Comparison of ENCODE assay signal across 8 mouse cellular contexts in the genomic region with DNA sequence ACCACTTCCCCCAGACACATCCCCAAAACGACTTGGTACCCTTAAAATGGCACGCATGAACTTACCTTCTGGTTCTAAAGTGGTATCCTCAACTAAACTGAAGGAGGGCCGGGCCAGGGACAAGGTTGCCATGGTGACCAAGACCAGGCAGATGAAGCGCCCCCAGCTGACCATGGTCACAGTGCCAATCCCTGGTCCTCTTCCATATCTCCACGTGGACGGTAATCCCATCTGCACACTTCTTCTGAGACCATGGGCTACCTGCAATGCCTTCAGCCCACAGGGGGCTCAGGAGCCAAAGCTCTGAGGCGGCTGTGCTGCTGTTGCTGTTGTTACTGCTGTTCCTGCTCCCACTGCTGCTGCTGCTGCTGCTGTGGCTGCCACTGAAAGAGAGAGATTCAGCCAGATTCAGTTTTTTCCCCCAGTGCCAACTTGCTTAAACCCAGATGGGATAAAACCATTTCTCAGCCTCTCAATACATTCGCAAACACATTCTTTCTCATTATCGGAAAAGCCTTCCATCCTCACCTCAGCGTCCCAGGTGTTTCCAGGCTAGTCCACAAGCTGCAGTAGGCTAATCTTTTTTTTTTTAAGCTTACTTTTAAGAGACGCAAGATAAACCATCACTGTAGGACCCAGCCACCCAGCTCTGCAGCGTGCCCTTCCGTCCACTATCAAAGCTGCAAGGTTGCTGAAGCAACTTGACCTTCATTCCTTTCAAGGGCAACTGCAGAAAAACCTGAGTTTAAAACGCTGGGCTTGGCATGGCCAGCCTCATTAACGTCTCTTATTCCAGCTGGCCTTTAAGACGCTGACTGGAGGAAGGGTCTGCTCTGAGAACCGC.
DNase-seq lines count a peak whose midpoint lies in the region; ATAC-seq and TF ChIP-seq lines count a peak whose summit lies in the region.
"Had no signal": no experiment of that assay in that cellular context is flagged by ENCODE, and none has a peak within 500 bp of the region (broad histone marks: within the 10 kb centered on the region; RNA-seq: fewer than 3 reads in every experiment).

No protein-coding gene starts in this region.

- peak overlapping the region; percentile 94 for H3K9ac ChIP-seq in embryonic facial prominence, embryonic 14.5 days (ENCODE audit: low read depth, low read length)
- peak overlapping the region; percentile 31; the same call in 1 of the 2 replicates for H3K9ac ChIP-seq in hindbrain, embryonic 11.5 days (ENCODE audit: low read depth, low read length)
- peak overlapping the region; percentile 2; the same call in 1 of the 2 replicates for H3K9ac ChIP-seq in midbrain, embryonic 15.5 days

- ATAC-seq in embryonic facial prominence, embryonic 14.5 days (ENCODE audit: low read depth) = no peak
- ATAC-seq in hindbrain, embryonic 11.5 days (ENCODE audit: low FRiP score) = no peak
- ATAC-seq in midbrain, embryonic 15.5 days (replicated peaks) = no peak

- TF ChIP-seq CTCF in layer of hippocampus, adult 2 months (conservative IDR thresholded peaks at IDR 0.05) = no peak

- peaks cover 14% of the 10 kb centered on the region for H3K36me3 ChIP-seq in embryonic facial prominence, embryonic 14.5 days (ENCODE audit: control insufficient read depth, insufficient read depth, low read length)
- no peaks in the 10 kb centered on the region for H3K36me3 ChIP-seq in hindbrain, embryonic 11.5 days (ENCODE audit: control insufficient read depth, insufficient read depth, low read length)
- H3K36me3 ChIP-seq in midbrain, embryonic 15.5 days (replicated peaks) = no peaks in the 10 kb centered on the region

- peak overlapping the region; percentile 78 for H3K4me2 ChIP-seq in embryonic facial prominence, embryonic 14.5 days (ENCODE audit: low read depth, low read length)
- peak overlapping the region; percentile 61 for H3K4me2 ChIP-seq in hindbrain, embryonic 11.5 days (replicated peaks; ENCODE audit: low read depth, low read length)
- peak overlapping the region; percentile 97 for H3K4me2 ChIP-seq in midbrain, embryonic 15.5 days

- 33% methylated on average over 17 of the region's 17 CpGs for WGBS in embryonic facial prominence, embryonic 14.5 days
- 32% methylated on average over 17 of the region's 17 CpGs for WGBS in hindbrain, embryonic 11.5 days
- 19% methylated on average over 17 of the region's 17 CpGs for WGBS in midbrain, embryonic 15.5 days

- no peaks in the 10 kb centered on the region for H3K27me3 ChIP-seq in embryonic facial prominence, embryonic 14.5 days (replicated peaks; ENCODE audit: control insufficient read depth, insufficient read depth, low read length)
- H3K27me3 ChIP-seq in hindbrain, embryonic 11.5 days (ENCODE audit: control insufficient read depth, insufficient read depth, low read length) = no peaks in the 10 kb centered on the region
- no peaks in the 10 kb centered on the region; the same call in none of the 2 replicates for H3K27me3 ChIP-seq in midbrain, embryonic 15.5 days (replicated peaks)

- DNase-seq in layer of hippocampus, adult 2 months (ENCODE audit: low spot score in 2 of 2) = no peak
- no peak for DNase-seq in layer of hippocampus, adult 11-12 months (ENCODE audit: low spot score)
- no peak for DNase-seq in embryonic facial prominence, embryonic 14.5 days (ENCODE audit: low spot score)
- DNase-seq in hindbrain, embryonic 11.5 days (ENCODE audit: low spot score) = peak; percentile 22
- DNase-seq in right cerebral cortex, postnatal 14 days = no peak
- DNase-seq in layer of hippocampus, adult 8-10 months (ENCODE audit: low spot score in 2 of 2) = no peak
- DNase-seq: lung, postnatal 14 days had no signal

- peaks cover 46% of the 10 kb centered on the region for H3K4me1 ChIP-seq in embryonic facial prominence, embryonic 14.5 days (ENCODE audit: control insufficient read depth, insufficient read depth, low read length)
- H3K4me1 ChIP-seq in hindbrain, embryonic 11.5 days (replicated peaks; ENCODE audit: control insufficient read depth, insufficient read depth, low read length) = peaks cover 10% of the 10 kb centered on the region
- H3K4me1 ChIP-seq in midbrain, embryonic 15.5 days = peaks cover 74% of the 10 kb centered on the region

- peak overlapping the region; percentile 87 for H3K27ac ChIP-seq in layer of hippocampus, adult 2 months
- H3K27ac ChIP-seq in embryonic facial prominence, embryonic 14.5 days (replicated peaks; ENCODE audit: low read depth, low read length) = peak overlapping the region; percentile 93
- H3K27ac ChIP-seq in hindbrain, embryonic 11.5 days (ENCODE audit: low read depth, low read length) = no peak overlapping the region
- peak overlapping the region; percentile 55 for H3K27ac ChIP-seq in midbrain, embryonic 15.5 days

- H3K4me3 ChIP-seq in layer of hippocampus, adult 2 months = peak overlapping the region; percentile 74
- peak overlapping the region; percentile 79 for H3K4me3 ChIP-seq in embryonic facial prominence, embryonic 14.5 days (ENCODE audit: low read depth, low read length)
- peak overlapping the region; percentile 82 for H3K4me3 ChIP-seq in hindbrain, embryonic 11.5 days (ENCODE audit: low read depth, low read length)
- peak overlapping the region; percentile 60 for H3K4me3 ChIP-seq in midbrain, embryonic 15.5 days

- H3K9me3 ChIP-seq in embryonic facial prominence, embryonic 14.5 days (ENCODE audit: control insufficient read depth, low read length) = no peaks in the 10 kb centered on the region
- H3K9me3 ChIP-seq in hindbrain, embryonic 11.5 days (ENCODE audit: control insufficient read depth, low read length) = no peaks in the 10 kb centered on the region
- no peaks in the 10 kb centered on the region for H3K9me3 ChIP-seq in midbrain, embryonic 15.5 days

Comparison
In these comparisons a context has a peak if more than half of its experiments do, and no peak if none do; other contexts are left out.
1. H3K9ac ChIP-seq: peak in every context shown above with its lines; median percentile 94 in embryonic facial prominence, embryonic 14.5 days; 31 in hindbrain, embryonic 11.5 days; 2 in midbrain, embryonic 15.5 days.